Mouse (Mus musculus): ENCODE measurements around the gene Itga5. TPM values are rescaled to one million over a fixed set of nuclear protein-coding genes. Genes with fewer than 3 reads are reported as not detected.

Itga5 gene
- polyA plus RNA-seq, 1 experiment from 2014 or later: 26.1 TPM

- Histone ChIP-seq H3K27me3 (ENCODE audit: low read depth, poor library complexity, severe bottlenecking) (peaks cover 32% of the 10 kb centered on the region), H3K36me3 (peaks cover 38% of the 10 kb centered on the region), H3K27ac (replicated peaks) (peak overlapping the region; percentile 75), H3K9me3 (replicated peaks) (no peaks in the 10 kb centered on the region), H3K4me3 (peak overlapping the region; percentile 50), H3K4me1 (peaks cover 43% of the 10 kb centered on the region)
- 9% methylated on average over 18 of the region's 18 CpGs for WGBS
- DNase-seq (ENCODE audit: low spot score): peak; percentile 62
These were observed 53.0 kb downstream of the Itga5 start for GRCm38 (mm10) chr15:103313495-103314095.

- no peaks in the 10 kb centered on the region for H3K9me3 ChIP-seq (replicated peaks)
- peaks cover 57% of the 10 kb centered on the region for H3K4me1 ChIP-seq
- no peak within 1 kb of the TSS for H3K27ac ChIP-seq (replicated peaks)
- peaks cover 43% of the 10 kb centered on the region for H3K27me3 ChIP-seq (ENCODE audit: low read depth, poor library complexity, severe bottlenecking)
- no peak within 1 kb of the TSS for H3K4me3 ChIP-seq
- 77% methylated on average over 6 of the region's 6 CpGs for WGBS
- DNase-seq (ENCODE audit: low spot score): no peak
- H3K36me3 ChIP-seq: peaks cover 7% of the 10 kb centered on the region
These were observed 56.1 kb downstream of the Itga5 start, which contains the start of gene Gpr84 for GRCm38 (mm10) chr15:103310365-103310910. Gene Gpr84, minus strand, starts transcription at chr15:103310612.

- peak overlapping the region; percentile 63; the same call in 1 of the 2 replicates for H3K27ac ChIP-seq (replicated peaks)
- H3K36me3 ChIP-seq: no peaks in the 10 kb centered on the region
- peak overlapping the region; percentile 28 for H3K4me3 ChIP-seq
- WGBS: 65% methylated on average over 26 of the region's 26 CpGs
- no peak for DNase-seq (ENCODE audit: low spot score)
- H3K27me3 ChIP-seq (ENCODE audit: low read depth, poor library complexity, severe bottlenecking): peaks cover 34% of the 10 kb centered on the region
- H3K9me3 ChIP-seq (replicated peaks): no peaks in the 10 kb centered on the region
- peaks cover 57% of the 10 kb centered on the region for H3K4me1 ChIP-seq
These were observed 57.5 kb downstream of the Itga5 start for GRCm38 (mm10) chr15:103308876-103309580.

- Histone ChIP-seq H3K27ac (replicated peaks) (peak overlapping the region; percentile 63; the same call in 1 of the 2 replicates), H3K4me1 (peaks cover 57% of the 10 kb centered on the region), H3K9me3 (replicated peaks) (no peaks in the 10 kb centered on the region), H3K4me3 (peak overlapping the region; percentile 28), H3K27me3 (ENCODE audit: low read depth, poor library complexity, severe bottlenecking) (peaks cover 31% of the 10 kb centered on the region), H3K36me3 (no peaks in the 10 kb centered on the region)
- WGBS: 45% methylated on average over 28 of the region's 28 CpGs
- DNase-seq (ENCODE audit: low spot score): peak; percentile 42
These were observed 58.3 kb downstream of the Itga5 start for GRCm38 (mm10) chr15:103308056-103308875.

- peak; percentile 94 for DNase-seq (ENCODE audit: low spot score)
- H3K27me3 ChIP-seq (ENCODE audit: low read depth, poor library complexity, severe bottlenecking): peaks cover 31% of the 10 kb centered on the region
- H3K4me3 ChIP-seq: 0 out of 2 replicates have a peak overlapping the region, but pooled peaks have one; percentile 16
- H3K4me1 ChIP-seq: peaks cover 64% of the 10 kb centered on the region
- 2% methylated on average over 7 of the region's 7 CpGs for WGBS
- H3K36me3 ChIP-seq: no peaks in the 10 kb centered on the region
- peak overlapping the region; percentile 61 for H3K27ac ChIP-seq (replicated peaks)
- no peaks in the 10 kb centered on the region for H3K9me3 ChIP-seq (replicated peaks)
These were observed 59.4 kb downstream of the Itga5 start for GRCm38 (mm10) chr15:103307125-103307524.

GRCm38 (mm10) chr15:103305792-103306645, 60.5 kb downstream of the Itga5 start:
- DNase-seq (ENCODE audit: low spot score): no peak
- Histone ChIP-seq H3K4me3 (peak overlapping the region; percentile 62), H3K27me3 (ENCODE audit: low read depth, poor library complexity, severe bottlenecking) (peaks cover 31% of the 10 kb centered on the region), H3K9me3 (replicated peaks) (no peaks in the 10 kb centered on the region), H3K4me1 (peaks cover 75% of the 10 kb centered on the region), H3K27ac (replicated peaks) (peak overlapping the region; percentile 98), H3K36me3 (no peaks in the 10 kb centered on the region)
- 36% methylated on average over 8 of the region's 8 CpGs for WGBS

GRCm38 (mm10) chr15:103305070-103305678, 61.4 kb downstream of the Itga5 start:
- no peaks in the 10 kb centered on the region for H3K36me3 ChIP-seq
- H3K4me3 ChIP-seq: peak overlapping the region; percentile 62
- WGBS: under 1% methylated on average over 71 of the region's 71 CpGs
- no peaks in the 10 kb centered on the region for H3K9me3 ChIP-seq (replicated peaks)
- peak; percentile 99 for DNase-seq (ENCODE audit: low spot score)
- H3K27me3 ChIP-seq (ENCODE audit: low read depth, poor library complexity, severe bottlenecking): peaks cover 27% of the 10 kb centered on the region
- H3K4me1 ChIP-seq: peaks cover 84% of the 10 kb centered on the region
- H3K27ac ChIP-seq (replicated peaks): peak overlapping the region; percentile 98

GRCm38 (mm10) chr15:103304616-103304969, 62.0 kb downstream of the Itga5 start:
- Histone ChIP-seq H3K27ac (replicated peaks) (peak overlapping the region; percentile 98), H3K4me1 (peaks cover 90% of the 10 kb centered on the region), H3K27me3 (ENCODE audit: low read depth, poor library complexity, severe bottlenecking) (peaks cover 21% of the 10 kb centered on the region), H3K36me3 (no peaks in the 10 kb centered on the region), H3K4me3 (peak overlapping the region; percentile 62), H3K9me3 (replicated peaks) (no peaks in the 10 kb centered on the region)
- no peak for DNase-seq (ENCODE audit: low spot score)
- WGBS: under 1% methylated on average over 9 of the region's 9 CpGs

GRCm38 (mm10) chr15:103303916-103304615, 62.5 kb downstream of the Itga5 start:
- Histone ChIP-seq H3K36me3 (peaks cover 2% of the 10 kb centered on the region; the same call in 1 of the 2 replicates), H3K9me3 (replicated peaks) (no peaks in the 10 kb centered on the region), H3K27me3 (ENCODE audit: low read depth, poor library complexity, severe bottlenecking) (peaks cover 16% of the 10 kb centered on the region), H3K27ac (replicated peaks) (peak overlapping the region; percentile 98), H3K4me3 (peak overlapping the region; percentile 62), H3K4me1 (peaks cover 92% of the 10 kb centered on the region)
- 12% methylated on average over 8 of the region's 8 CpGs for WGBS
- DNase-seq (ENCODE audit: low spot score): peak; percentile 53

- H3K4me1 ChIP-seq: peaks cover 99% of the 10 kb centered on the region
- H3K36me3 ChIP-seq: peaks cover 18% of the 10 kb centered on the region
- peak; percentile 26 for DNase-seq (ENCODE audit: low spot score)
- 0 out of 2 replicates have a peak, but pooled peaks cover under 1% of the 10 kb centered on the region for H3K27me3 ChIP-seq (ENCODE audit: low read depth, poor library complexity, severe bottlenecking)
- no peaks in the 10 kb centered on the region for H3K9me3 ChIP-seq (replicated peaks)
- H3K27ac ChIP-seq (replicated peaks): peak overlapping the region; percentile 98
- H3K4me3 ChIP-seq: peak overlapping the region; percentile 16; the same call in 1 of the 2 replicates
- 50% methylated on average over 6 of the region's 6 CpGs for WGBS
These were observed 64.1 kb downstream of the Itga5 start for GRCm38 (mm10) chr15:103302341-103303021.

Data from midbrain, embryonic 10.5 days (tissue).